Mouse (Mus musculus): ENCODE measurements at regions not wholly inside any gene's neighbourhood (a gene's known extent, or its start where the extent isn't known, plus 50 kb on each side); places are given as distances from the start of the nearest gene placed in this dataset.

GRCm38 (mm10) chr1:71764951-71765350 lies 112.0 kb upstream of the Fn1 start:
- DNase-seq (ENCODE audit: low spot score), result no peak

GRCm38 (mm10) chr1:71763530-71763929 lies 110.5 kb upstream of the Fn1 start:
- DNase-seq (ENCODE audit: low spot score), result no peak

DNA sequence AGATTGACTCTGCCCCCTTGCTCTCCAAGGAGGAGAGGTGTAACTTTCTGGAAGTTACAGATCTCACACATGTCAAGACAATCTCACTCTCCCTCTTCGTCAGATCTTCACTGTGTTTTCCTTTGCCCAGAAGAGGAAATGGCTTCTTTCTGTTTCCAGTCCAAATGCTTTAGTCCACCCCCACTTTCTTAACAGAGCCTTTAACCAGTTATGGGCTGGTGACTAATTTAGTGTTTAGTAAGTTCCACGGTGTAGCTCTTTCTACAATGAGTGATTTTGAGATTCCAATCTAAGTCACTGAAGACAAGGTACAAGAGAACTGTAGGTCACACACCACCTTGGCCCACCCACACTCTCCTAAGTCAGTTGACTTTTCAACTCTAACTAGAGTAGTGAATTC lies 107.3 kb upstream of the Fn1 start:
- DNase-seq (ENCODE audit: low spot score), result no peak

- DNase-seq (ENCODE audit: low spot score), result no peak
These were observed 104.2 kb upstream of the Fn1 start for GRCm38 (mm10) chr1:71757236-71757635.

- no peak for DNase-seq (ENCODE audit: low spot score)
These were observed 103.2 kb upstream of the Fn1 start for GRCm38 (mm10) chr1:71756159-71756558.

DNA sequence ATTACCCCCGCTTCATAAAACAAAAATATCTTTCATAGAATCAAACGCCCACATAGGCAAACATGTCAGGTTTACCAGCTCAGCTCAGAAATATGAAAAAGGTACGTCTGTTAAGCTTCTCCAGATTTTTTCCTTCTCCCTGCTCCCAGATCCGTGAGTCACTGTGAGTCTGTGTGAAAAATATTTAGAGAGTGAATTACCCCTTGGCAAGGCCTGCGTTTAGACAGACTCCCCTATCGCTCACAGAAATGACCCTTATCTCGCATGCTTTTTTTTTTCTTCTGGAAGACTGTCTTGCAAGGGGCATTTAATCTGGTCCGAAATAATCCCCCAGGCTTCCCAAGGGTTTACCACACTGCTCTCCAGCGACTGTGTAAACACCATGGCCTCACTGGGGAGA lies 102.4 kb upstream of the Fn1 start:
- no peak for DNase-seq (ENCODE audit: low spot score)

DNA sequence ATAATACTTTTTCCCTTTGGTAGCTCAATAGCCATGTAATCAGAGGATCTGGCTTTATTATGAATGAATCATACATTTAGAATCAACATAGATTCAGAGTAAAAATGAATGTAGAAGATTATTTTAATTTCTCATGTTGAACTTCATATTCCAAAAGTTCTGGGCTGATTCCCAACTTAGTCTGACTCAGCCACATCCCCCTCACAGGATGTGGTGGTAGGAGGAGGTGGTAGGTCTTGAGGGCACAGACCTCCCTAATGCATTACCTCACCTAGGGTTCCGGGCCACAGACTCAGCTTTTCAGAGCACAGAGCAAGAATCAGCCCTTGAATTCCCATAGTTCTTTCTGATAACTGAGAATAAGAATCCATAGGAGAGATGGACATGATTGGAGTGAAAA lies 99.4 kb upstream of the Fn1 start:
- DNase-seq (ENCODE audit: low spot score), result no peak

DNA sequence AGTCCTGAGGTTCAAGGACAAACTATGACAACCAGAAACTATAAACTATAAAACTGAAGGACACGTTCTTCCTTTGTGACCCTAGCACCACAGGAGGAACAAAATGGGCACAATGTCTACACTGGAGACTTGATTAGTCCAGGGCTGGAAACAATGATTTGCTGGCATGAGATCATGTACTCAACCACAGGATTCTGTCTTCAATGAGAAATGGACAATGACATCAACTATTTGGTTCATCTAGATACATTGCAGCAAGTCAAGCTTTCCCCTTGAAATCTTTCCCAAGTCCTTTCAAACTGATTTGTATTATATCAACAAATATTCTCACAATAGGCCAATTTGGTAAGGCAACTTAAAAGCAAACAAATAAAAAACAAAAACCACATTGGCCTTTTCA lies 98.6 kb upstream of the Fn1 start:
- no peak for DNase-seq (ENCODE audit: low spot score)

DNA sequence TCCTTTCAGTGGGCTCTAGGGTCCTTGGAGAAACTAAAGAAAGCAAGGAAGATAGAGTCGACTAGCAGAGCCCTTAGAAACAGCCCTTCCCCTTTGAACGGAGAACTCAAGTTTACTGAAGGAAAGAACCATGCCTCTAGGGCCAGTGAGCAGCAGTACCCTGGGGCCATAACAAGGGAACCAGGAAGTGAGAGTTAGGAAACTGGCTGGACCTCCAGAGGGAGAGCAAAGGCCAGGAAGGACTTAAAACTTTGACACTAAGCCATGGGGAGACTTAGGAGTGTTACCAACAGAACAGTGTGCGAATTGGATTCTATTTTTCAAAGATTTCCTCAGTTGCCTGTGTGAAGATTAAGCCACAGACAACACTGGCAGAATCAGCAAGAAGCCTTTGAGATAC lies 82.6 kb upstream of the Fn1 start:
- no peak for DNase-seq (ENCODE audit: low spot score)

- DNase-seq (ENCODE audit: low spot score), result no peak
These were observed 78.6 kb upstream of the Fn1 start for GRCm38 (mm10) chr1:71731623-71732022.

- DNase-seq (ENCODE audit: low spot score), result no peak
These were observed 78.0 kb upstream of the Fn1 start for GRCm38 (mm10) chr1:71731011-71731410.

- no peak for DNase-seq (ENCODE audit: low spot score)
These were observed 75.9 kb upstream of the Fn1 start for GRCm38 (mm10) chr1:71728852-71729347.

DNA sequence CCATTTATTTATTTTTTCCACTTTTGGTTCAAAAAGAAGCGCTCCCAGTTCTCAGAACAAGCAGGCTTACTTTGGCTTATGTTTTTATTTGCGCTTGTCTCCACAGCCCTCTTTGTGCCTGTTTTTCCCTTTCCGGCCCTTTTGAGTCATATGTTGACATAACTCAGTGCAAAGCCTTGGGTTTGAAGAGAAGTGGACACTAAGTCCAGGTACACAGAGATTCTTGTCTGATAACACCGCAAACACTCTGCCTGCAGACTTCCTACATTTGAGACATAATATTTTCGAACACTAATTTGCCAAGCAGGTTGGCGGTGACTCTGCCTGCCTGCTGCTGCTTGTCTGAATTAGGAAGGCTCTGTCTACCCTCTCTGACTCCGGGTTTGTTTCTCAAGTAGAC lies 70.8 kb upstream of the Fn1 start:
- no peak for DNase-seq (ENCODE audit: low spot score)

GRCm38 (mm10) chr1:71723039-71723397 lies 70.0 kb upstream of the Fn1 start:
- DNase-seq (ENCODE audit: low spot score), result no peak

DNA sequence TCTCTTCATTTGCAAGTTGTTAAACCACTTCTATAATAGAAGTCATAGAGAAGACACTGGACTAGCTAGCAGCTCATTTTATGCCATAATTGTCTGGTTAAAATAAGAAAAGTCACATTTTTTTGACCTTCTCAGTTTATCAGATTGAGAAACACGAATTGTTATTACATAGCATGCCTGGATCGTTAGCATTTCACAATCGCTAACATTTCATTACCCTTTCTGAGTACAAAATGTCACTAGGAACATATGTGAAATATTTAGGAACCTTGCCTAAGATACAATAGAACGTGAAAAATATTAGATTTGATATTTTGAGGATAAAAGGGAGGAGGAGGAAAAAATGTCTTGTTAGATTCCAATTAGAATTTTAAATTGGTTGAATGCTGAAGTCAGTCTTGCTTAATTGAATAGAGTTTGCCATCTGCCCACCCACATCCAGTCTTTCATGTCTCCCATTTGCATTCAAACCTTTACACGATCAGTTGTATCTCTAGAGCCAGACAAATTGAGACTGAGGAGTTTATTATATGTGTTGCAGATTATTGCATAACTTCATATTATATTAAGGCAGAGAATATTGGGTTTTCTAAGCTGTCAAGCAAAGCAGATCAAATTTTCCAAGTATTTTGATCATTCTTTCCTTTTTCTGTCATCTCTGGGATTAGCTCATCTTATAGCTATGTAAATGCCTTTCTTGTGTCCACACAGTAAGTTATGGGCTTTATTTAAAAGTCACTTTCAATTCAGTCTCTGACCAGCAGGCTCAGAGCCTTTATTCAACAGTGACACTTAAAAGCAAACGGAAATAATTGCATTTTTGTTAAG lies 69.4 kb upstream of the Fn1 start:
- DNase-seq (ENCODE audit: low spot score), result no peak

Measured in left cerebral cortex, adult 11 months (tissue).